Mouse (Mus musculus): ENCODE data around the gene Apoc1.

DNA sequence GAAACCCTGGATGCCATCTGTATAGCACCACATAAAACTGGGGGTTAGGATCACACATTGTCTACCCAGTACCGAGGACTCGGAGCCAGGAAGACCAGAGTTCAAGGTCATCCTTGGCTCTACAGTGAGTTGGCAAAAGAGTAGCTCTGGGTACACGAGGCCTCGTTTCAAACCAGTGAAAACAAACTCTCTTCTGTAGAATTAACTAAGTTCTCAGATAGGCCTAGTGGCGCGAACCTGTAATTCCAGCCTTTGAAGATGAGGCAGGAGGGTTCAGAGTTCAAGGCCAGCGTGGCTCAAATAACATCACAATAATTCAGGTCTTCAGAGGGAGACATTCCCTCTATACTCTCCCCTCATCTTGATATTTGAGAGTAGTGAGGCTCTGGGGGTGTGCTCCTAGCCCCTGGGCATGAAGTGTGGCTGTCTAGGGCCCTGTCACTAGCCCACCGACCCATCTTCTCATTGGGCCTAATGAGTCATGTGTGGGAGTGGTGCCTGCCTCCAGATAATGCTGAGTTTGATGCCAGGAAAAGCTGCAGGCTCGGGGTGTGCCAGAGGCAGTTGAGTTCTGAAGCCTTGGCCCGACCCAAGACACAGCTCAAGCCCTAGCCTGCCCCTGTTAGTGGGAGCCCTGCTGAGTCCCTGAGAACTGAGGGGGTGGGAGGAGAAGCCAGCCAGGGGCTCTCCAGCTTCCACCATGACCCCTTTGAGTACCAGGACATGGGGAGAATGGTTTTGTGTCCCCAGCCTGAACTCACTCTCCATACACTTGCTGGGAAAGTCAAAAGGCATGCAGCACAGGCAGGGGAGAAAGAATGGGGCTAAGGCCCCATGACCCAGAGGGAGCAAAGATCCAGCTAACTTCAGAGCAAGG is 2.1 kb upstream of the Apoc1 start:
- no peak for TF ChIP-seq CTCF (IDR thresholded peaks at IDR 0.05; ENCODE audit: borderline replicate concordance, insufficient read depth, low read depth, low read length)
- no peak for TF ChIP-seq POLR2A (IDR thresholded peaks at IDR 0.05; ENCODE audit: borderline replicate concordance, insufficient read depth, low read length)

All from cerebellum, adult 2 months (tissue).